Mouse (Mus musculus): ENCODE results near the gene Ano4.

Gene Ano4

GRCm38 (mm10) chr10:89289290-89289689, 55.3 kb downstream of the Ano4 start:
- DNase-seq (ENCODE audit: extremely low read depth, insufficient read length, low spot score) = no peak

GRCm38 (mm10) chr10:89280402-89280801, 64.2 kb downstream of the Ano4 start:
- no peak for DNase-seq (ENCODE audit: extremely low read depth, insufficient read length, low spot score)

- DNase-seq (ENCODE audit: extremely low read depth, insufficient read length, low spot score) = no peak
Observed at GRCm38 (mm10) chr10:89273001-89273680, 71.4 kb downstream of the Ano4 start.

GRCm38 (mm10) chr10:89267312-89267711, 77.2 kb downstream of the Ano4 start:
- DNase-seq (ENCODE audit: extremely low read depth, insufficient read length, low spot score) = no peak

- no peak for DNase-seq (ENCODE audit: extremely low read depth, insufficient read length, low spot score)
Observed at GRCm38 (mm10) chr10:89263396-89263795, 81.2 kb downstream of the Ano4 start.

- no peak for DNase-seq (ENCODE audit: extremely low read depth, insufficient read length, low spot score)
Observed at GRCm38 (mm10) chr10:89257457-89258381, 86.8 kb downstream of the Ano4 start.

- DNase-seq (ENCODE audit: extremely low read depth, insufficient read length, low spot score) = no peak
Observed at GRCm38 (mm10) chr10:89256762-89257456, 87.7 kb downstream of the Ano4 start.

- DNase-seq (ENCODE audit: extremely low read depth, insufficient read length, low spot score) = no peak
Observed at GRCm38 (mm10) chr10:89254765-89255164, 89.8 kb downstream of the Ano4 start.

- DNase-seq (ENCODE audit: extremely low read depth, insufficient read length, low spot score) = no peak
Observed at GRCm38 (mm10) chr10:89253799-89254198, 90.8 kb downstream of the Ano4 start.

- no peak for DNase-seq (ENCODE audit: extremely low read depth, insufficient read length, low spot score)
Observed at GRCm38 (mm10) chr10:89252636-89253035, 91.9 kb downstream of the Ano4 start.

- no peak for DNase-seq (ENCODE audit: extremely low read depth, insufficient read length, low spot score)
Observed at GRCm38 (mm10) chr10:89243808-89244207, 100.8 kb downstream of the Ano4 start.

GRCm38 (mm10) chr10:89224524-89224923, 120.0 kb downstream of the Ano4 start:
- DNase-seq (ENCODE audit: extremely low read depth, insufficient read length, low spot score) = no peak

GRCm38 (mm10) chr10:89222284-89222989, 122.1 kb downstream of the Ano4 start:
- DNase-seq (ENCODE audit: extremely low read depth, insufficient read length, low spot score) = no peak

GRCm38 (mm10) chr10:89216078-89216477, 128.5 kb downstream of the Ano4 start:
- DNase-seq (ENCODE audit: extremely low read depth, insufficient read length, low spot score) = no peak

- no peak for DNase-seq (ENCODE audit: extremely low read depth, insufficient read length, low spot score)
Observed at GRCm38 (mm10) chr10:89205858-89206257, 138.7 kb downstream of the Ano4 start.

- DNase-seq (ENCODE audit: extremely low read depth, insufficient read length, low spot score) = no peak
Observed at GRCm38 (mm10) chr10:89196444-89196843, 148.1 kb downstream of the Ano4 start.

GRCm38 (mm10) chr10:89195068-89195467, 149.5 kb downstream of the Ano4 start:
- no peak for DNase-seq (ENCODE audit: extremely low read depth, insufficient read length, low spot score)

- DNase-seq (ENCODE audit: extremely low read depth, insufficient read length, low spot score) = no peak
Observed at GRCm38 (mm10) chr10:89194440-89194839, 150.1 kb downstream of the Ano4 start.

- DNase-seq (ENCODE audit: extremely low read depth, insufficient read length, low spot score) = no peak
Observed at GRCm38 (mm10) chr10:89177921-89178320, 166.6 kb downstream of the Ano4 start.

GRCm38 (mm10) chr10:89164533-89164932, 180.0 kb downstream of the Ano4 start:
- no peak for DNase-seq (ENCODE audit: extremely low read depth, insufficient read length, low spot score)

- DNase-seq (ENCODE audit: extremely low read depth, insufficient read length, low spot score) = no peak
Observed at GRCm38 (mm10) chr10:89155502-89155901, 189.1 kb downstream of the Ano4 start.
